Mouse (Mus musculus): ENCODE measurements at regions not wholly inside any gene's neighbourhood (a gene's known extent, or its start where the extent isn't known, plus 50 kb on each side); places are given as distances from the start of the nearest gene placed in this dataset.

DNA sequence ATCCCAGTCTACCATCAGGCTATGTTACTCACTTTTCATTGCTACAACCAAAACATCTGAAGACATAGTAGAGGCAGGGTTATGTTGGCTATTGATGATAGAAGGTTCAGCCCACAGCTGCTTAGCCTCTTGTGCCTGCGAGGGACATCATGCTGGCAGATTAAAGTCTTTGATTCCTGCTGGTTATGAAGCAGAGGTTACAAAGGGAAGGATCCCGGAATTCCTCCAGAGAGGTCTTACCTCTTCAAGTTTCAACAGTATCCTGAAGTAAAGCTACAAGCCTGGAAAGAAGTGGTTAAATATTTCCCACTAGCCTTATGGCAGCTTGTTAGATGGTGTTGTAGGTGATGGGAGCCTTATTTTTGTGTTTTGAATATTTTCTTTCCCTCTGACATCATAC, 58.6 kb upstream of the Shb start:
- no peak for TF ChIP-seq CTCF (IDR thresholded peaks at IDR 0.05; ENCODE audit: low read depth)
- TF ChIP-seq EP300 (IDR thresholded peaks at IDR 0.05; ENCODE audit: low read depth) = no peak

Measured in liver, embryonic 14.5 days (tissue).